Mouse (Mus musculus) spleen, adult 18-20 months (tissue): ENCODE results near the gene Pdzd9.
"Not testable (repeated sequence)": the region's sequence is repeated elsewhere in the genome, so short reads cannot be mapped to it uniquely, and the experiment has no call there.

Source experiments
- DNase-seq, 2 experiments: peaks; one replicate each; pipeline ENCODE4 v3.0.0; 2022; ENCODE audit warnings: mixed read lengths in 2 of 2

Gene Pdzd9

GRCm38 (mm10) chr7:120670153-120670875, at the start of gene Pdzd9:
Gene Pdzd9 (minus strand): TSS chr7:120670343.
- DNase-seq = peak; percentile 34 to 72

GRCm38 (mm10) chr7:120717261-120717660, 47.1 kb upstream of the Pdzd9 start:
- DNase-seq = no peak

GRCm38 (mm10) chr7:120713951-120714350, 43.8 kb upstream of the Pdzd9 start:
- not testable (repeated sequence) for DNase-seq

GRCm38 (mm10) chr7:120713225-120713624, 43.1 kb upstream of the Pdzd9 start:
- no peak for DNase-seq

GRCm38 (mm10) chr7:120712071-120712470, 41.9 kb upstream of the Pdzd9 start:
- DNase-seq = no peak

- no peak for DNase-seq
Measured at GRCm38 (mm10) chr7:120703888-120704287, 33.7 kb upstream of the Pdzd9 start.

- no peak for DNase-seq
Measured at GRCm38 (mm10) chr7:120699586-120699985, 29.4 kb upstream of the Pdzd9 start.

- no peak for DNase-seq
Measured at GRCm38 (mm10) chr7:120696331-120696730, 26.2 kb upstream of the Pdzd9 start.

GRCm38 (mm10) chr7:120695641-120696040, 25.5 kb upstream of the Pdzd9 start:
- DNase-seq = no peak

GRCm38 (mm10) chr7:120695196-120695595, 25.1 kb upstream of the Pdzd9 start:
- no peak for DNase-seq

- DNase-seq = no peak
Measured at GRCm38 (mm10) chr7:120693831-120694375, 23.8 kb upstream of the Pdzd9 start.

- DNase-seq = no peak
Measured at GRCm38 (mm10) chr7:120690634-120691033, 20.5 kb upstream of the Pdzd9 start.

- DNase-seq = no peak
Measured at GRCm38 (mm10) chr7:120685227-120685626, 15.1 kb upstream of the Pdzd9 start.

GRCm38 (mm10) chr7:120684731-120685161, 14.6 kb upstream of the Pdzd9 start:
- DNase-seq = no peak

- no peak for DNase-seq
Measured at GRCm38 (mm10) chr7:120682002-120682401, 11.9 kb upstream of the Pdzd9 start.

- DNase-seq = no peak
Measured at GRCm38 (mm10) chr7:120679023-120679422, 8.9 kb upstream of the Pdzd9 start.

GRCm38 (mm10) chr7:120677764-120678531, 7.8 kb upstream of the Pdzd9 start:
- DNase-seq = peak; percentile 27 to 47

- DNase-seq = peak; percentile 54 to 67
Measured at GRCm38 (mm10) chr7:120677001-120677643, 7.0 kb upstream of the Pdzd9 start, which contains the start of gene Mosmo. Gene Mosmo (plus strand): TSS chr7:120677618.

- no peak for DNase-seq
Measured at GRCm38 (mm10) chr7:120671271-120671670, 1.1 kb upstream of the Pdzd9 start.

- peak; percentile 36 to 56 for DNase-seq
Measured at GRCm38 (mm10) chr7:120662079-120662478, 8.1 kb downstream of the Pdzd9 start.

- DNase-seq = no peak
Measured at GRCm38 (mm10) chr7:120647849-120648248, 22.3 kb downstream of the Pdzd9 start.

- no peak for DNase-seq
Measured at GRCm38 (mm10) chr7:120643217-120643616, 26.9 kb downstream of the Pdzd9 start.

GRCm38 (mm10) chr7:120635821-120636220, 34.3 kb downstream of the Pdzd9 start:
- no peak for DNase-seq
